In the genomic region with DNA sequence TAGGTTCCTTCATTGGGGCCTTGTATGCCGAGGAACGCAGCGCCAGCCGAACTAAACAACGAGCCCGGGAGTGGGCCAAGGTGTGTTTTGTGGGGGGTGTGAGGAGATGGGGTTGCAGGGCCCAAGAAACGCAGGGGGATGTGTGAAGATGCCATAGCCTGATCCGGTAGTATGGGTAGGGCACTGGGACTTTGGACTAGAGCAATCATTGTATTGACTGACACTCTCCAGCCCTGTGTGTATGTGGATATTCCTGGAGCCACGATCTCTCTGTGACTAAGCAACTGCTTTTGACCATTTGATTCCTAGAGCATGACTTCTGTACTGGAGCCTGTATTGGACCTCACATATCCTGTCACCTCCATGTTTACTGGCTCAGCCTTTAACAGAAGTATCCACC, we compare ENCODE assay signal across 20 mouse cellular contexts. TPM values are rescaled to one million over a fixed set of nuclear protein-coding genes. Genes with fewer than 3 reads are reported as not detected.
"Had no signal": no experiment of that assay in that cellular context is flagged by ENCODE, and none has a peak within 500 bp of the region (broad histone marks: within the 10 kb centered on the region; RNA-seq: fewer than 3 reads in every experiment).

No protein-coding gene starts in this region.

- H3K4me1 ChIP-seq: lung, embryonic 15.5 days; midbrain, embryonic 13.5 days; midbrain, embryonic 15.5 days; neural tube, embryonic 12.5 days; stomach, embryonic 15.5 days had no signal

- DNase-seq: lung, adult 2 months; lung, postnatal 14 days; lung, postnatal 36 days; right cerebral cortex, postnatal 14 days; thymus, adult 2 months; thymus, postnatal 25 days; thymus, postnatal 4 days had no signal

- H3K27me3 ChIP-seq: lung, embryonic 15.5 days; megakaryocyte, embryonic 14.5 days; midbrain, embryonic 13.5 days; midbrain, embryonic 15.5 days; neural tube, embryonic 12.5 days; stomach, embryonic 15.5 days had no signal

- H3K27ac ChIP-seq: lung, embryonic 15.5 days; macrophage; midbrain, embryonic 13.5 days; midbrain, embryonic 15.5 days; neural tube, embryonic 12.5 days; stomach, embryonic 15.5 days; stomach, postnatal 0 days had no signal

- H3K9ac ChIP-seq: lung, embryonic 15.5 days; midbrain, embryonic 13.5 days; midbrain, embryonic 15.5 days; neural tube, embryonic 12.5 days; stomach, embryonic 15.5 days had no signal

- H3K4me3 ChIP-seq: lung, embryonic 15.5 days; megakaryocyte, embryonic 14.5 days; midbrain, embryonic 13.5 days; midbrain, embryonic 15.5 days; neural tube, embryonic 12.5 days; stomach, embryonic 15.5 days had no signal

- ATAC-seq: midbrain, embryonic 13.5 days; midbrain, embryonic 15.5 days had no signal

- H3K9me3 ChIP-seq: lung, embryonic 15.5 days; megakaryocyte, embryonic 14.5 days; midbrain, embryonic 13.5 days; midbrain, embryonic 15.5 days; neural tube, embryonic 12.5 days; stomach, embryonic 15.5 days had no signal

- H3K4me2 ChIP-seq: lung, embryonic 15.5 days; midbrain, embryonic 13.5 days; midbrain, embryonic 15.5 days; neural tube, embryonic 12.5 days; stomach, embryonic 15.5 days had no signal

RNA-seq across cellular contexts. Expression of a gene that starts 30.9 kb away (rescaled TPM):
- total RNA-seq: midbrain, postnatal 0 days; neutrophil, adult 5-6 weeks had no signal
- polyA plus RNA-seq: macrophage; midbrain, postnatal 0 days; spleen, adult 2 months; testis, adult 2 months; thymus, adult 2 months had no signal

RNA-seq across cellular contexts. Expression of a gene that starts 50.2 kb away (rescaled TPM):
- total RNA-seq: monocyte, adult 5-6 weeks; neutrophil, adult 5-6 weeks had no signal
